Mouse (Mus musculus): Measurements from ENCODE around the gene Cntnap5b. TPM values are rescaled to one million over a fixed set of nuclear protein-coding genes. Genes with fewer than 3 reads are reported as not detected.

Cntnap5b gene
- total and polyA plus RNA-seq, 2 experiments from 2014 or later: not detected

- Histone ChIP-seq H3K36me3 (replicated peaks; ENCODE audit: control insufficient read depth, insufficient read depth, low read length) (no peaks in the 10 kb centered on the region), H3K4me2 (ENCODE audit: low read depth, low read length) (no peak overlapping the region), H3K27me3 (ENCODE audit: control insufficient read depth, insufficient read depth, low read length) (no peaks in the 10 kb centered on the region), H3K27ac (ENCODE audit: low read depth) (no peak overlapping the region), H3K9ac (replicated peaks; ENCODE audit: low read depth, low read length) (no peak overlapping the region), H3K9me3 (replicated peaks; ENCODE audit: control insufficient read depth, low read length) (no peaks in the 10 kb centered on the region), H3K4me3 (ENCODE audit: low read depth, low read length) (no peak overlapping the region), H3K4me1 (ENCODE audit: control insufficient read depth, insufficient read depth) (no peaks in the 10 kb centered on the region)
- no peak for DNase-seq (ENCODE audit: low spot score)
- no peak for ATAC-seq (ENCODE audit: insufficient read depth, low read depth)
- TF ChIP-seq CTCF (IDR thresholded peaks at IDR 0.05; ENCODE audit: low read depth) (no peak), EP300 (IDR thresholded peaks at IDR 0.05; ENCODE audit: low read depth) (no peak)
Observed at GRCm38 (mm10) chr1:100122410-100122935, 349.9 kb downstream of the Cntnap5b start.

GRCm38 (mm10) chr1:100163588-100164357 lies 391.2 kb downstream of the Cntnap5b start:
- Histone ChIP-seq H3K9ac (replicated peaks; ENCODE audit: low read depth, low read length) (no peak overlapping the region), H3K9me3 (replicated peaks; ENCODE audit: control insufficient read depth, low read length) (no peaks in the 10 kb centered on the region), H3K4me2 (ENCODE audit: low read depth, low read length) (no peak overlapping the region), H3K4me3 (ENCODE audit: low read depth, low read length) (no peak overlapping the region), H3K4me1 (ENCODE audit: control insufficient read depth, insufficient read depth) (no peaks in the 10 kb centered on the region), H3K27ac (ENCODE audit: low read depth) (no peak overlapping the region), H3K36me3 (replicated peaks; ENCODE audit: control insufficient read depth, insufficient read depth, low read length) (no peaks in the 10 kb centered on the region), H3K27me3 (ENCODE audit: control insufficient read depth, insufficient read depth, low read length) (no peaks in the 10 kb centered on the region)
- WGBS: 56% methylated on average over 2 of the region's 2 CpGs
- no peak for DNase-seq (ENCODE audit: low spot score)
- no peak for ATAC-seq (ENCODE audit: insufficient read depth, low read depth)
- TF ChIP-seq EP300 (IDR thresholded peaks at IDR 0.05; ENCODE audit: low read depth): no peak
- TF ChIP-seq CTCF (IDR thresholded peaks at IDR 0.05; ENCODE audit: low read depth): no peak

- Histone ChIP-seq H3K9me3 (replicated peaks; ENCODE audit: control insufficient read depth, low read length) (no peaks in the 10 kb centered on the region), H3K27ac (ENCODE audit: low read depth) (no peak overlapping the region), H3K4me2 (ENCODE audit: low read depth, low read length) (no peak overlapping the region), H3K4me1 (ENCODE audit: control insufficient read depth, insufficient read depth) (no peaks in the 10 kb centered on the region), H3K4me3 (ENCODE audit: low read depth, low read length) (no peak overlapping the region), H3K36me3 (replicated peaks; ENCODE audit: control insufficient read depth, insufficient read depth, low read length) (no peaks in the 10 kb centered on the region), H3K9ac (replicated peaks; ENCODE audit: low read depth, low read length) (no peak overlapping the region), H3K27me3 (ENCODE audit: control insufficient read depth, insufficient read depth, low read length) (no peaks in the 10 kb centered on the region)
- ATAC-seq (ENCODE audit: insufficient read depth, low read depth) (no peak), DNase-seq (ENCODE audit: low spot score) (no peak)
- TF ChIP-seq CTCF (IDR thresholded peaks at IDR 0.05; ENCODE audit: low read depth) (no peak), EP300 (IDR thresholded peaks at IDR 0.05; ENCODE audit: low read depth) (no peak)
Observed at GRCm38 (mm10) chr1:100171566-100171965, 399.0 kb downstream of the Cntnap5b start.

GRCm38 (mm10) chr1:100180050-100180449 lies 407.5 kb downstream of the Cntnap5b start:
- DNase-seq (ENCODE audit: low spot score) (peak; percentile 97), ATAC-seq (ENCODE audit: insufficient read depth, low read depth) (peak; percentile 100)
- H3K27ac ChIP-seq (ENCODE audit: low read depth): no peak overlapping the region
- H3K27me3 ChIP-seq (ENCODE audit: control insufficient read depth, insufficient read depth, low read length): no peaks in the 10 kb centered on the region
- H3K4me3 ChIP-seq (ENCODE audit: low read depth, low read length): no peak overlapping the region
- no peaks in the 10 kb centered on the region for H3K4me1 ChIP-seq (ENCODE audit: control insufficient read depth, insufficient read depth)
- H3K9me3 ChIP-seq (replicated peaks; ENCODE audit: control insufficient read depth, low read length): no peaks in the 10 kb centered on the region
- 72% methylated on average over 5 of the region's 5 CpGs for WGBS
- no peaks in the 10 kb centered on the region for H3K36me3 ChIP-seq (replicated peaks; ENCODE audit: control insufficient read depth, insufficient read depth, low read length)
- TF ChIP-seq CTCF (IDR thresholded peaks at IDR 0.05; ENCODE audit: low read depth): no peak
- H3K9ac ChIP-seq (replicated peaks; ENCODE audit: low read depth, low read length): no peak overlapping the region
- H3K4me2 ChIP-seq (ENCODE audit: low read depth, low read length): no peak overlapping the region

- H3K27me3 ChIP-seq (ENCODE audit: control insufficient read depth, insufficient read depth, low read length): no peaks in the 10 kb centered on the region
- H3K36me3 ChIP-seq (replicated peaks; ENCODE audit: control insufficient read depth, insufficient read depth, low read length): no peaks in the 10 kb centered on the region
- H3K27ac ChIP-seq (ENCODE audit: low read depth): no peak overlapping the region
- 5% methylated on average over 5 of the region's 6 CpGs for WGBS
- peak; percentile 38 for TF ChIP-seq CTCF (IDR thresholded peaks at IDR 0.05; ENCODE audit: low read depth)
- TF ChIP-seq EP300 (IDR thresholded peaks at IDR 0.05; ENCODE audit: low read depth): no peak
- no peaks in the 10 kb centered on the region for H3K4me1 ChIP-seq (ENCODE audit: control insufficient read depth, insufficient read depth)
- H3K9me3 ChIP-seq (replicated peaks; ENCODE audit: control insufficient read depth, low read length): no peaks in the 10 kb centered on the region
- no peak overlapping the region for H3K9ac ChIP-seq (replicated peaks; ENCODE audit: low read depth, low read length)
- ATAC-seq (ENCODE audit: insufficient read depth, low read depth) (peak; percentile 58), DNase-seq (ENCODE audit: low spot score) (no peak)
- H3K4me3 ChIP-seq (ENCODE audit: low read depth, low read length): no peak overlapping the region
- H3K4me2 ChIP-seq (ENCODE audit: low read depth, low read length): no peak overlapping the region
Observed at GRCm38 (mm10) chr1:100231980-100232608, 459.5 kb downstream of the Cntnap5b start.

Data from heart, postnatal 0 days (tissue).